ENCODE assay signal across 8 mouse cellular contexts in genomic region chr16:4587516-4588210, GRCm38 (mm10). TPM values are rescaled to one million over a fixed set of nuclear protein-coding genes. Genes with fewer than 3 reads are reported as not detected.
DNase-seq lines count a peak whose midpoint lies in the region; ATAC-seq and TF ChIP-seq lines count a peak whose summit lies in the region.

No protein-coding gene starts in this region.

- WGBS in embryonic facial prominence, embryonic 14.5 days = 56% methylated on average over 5 of the region's 5 CpGs
- 53% methylated on average over 5 of the region's 5 CpGs for WGBS in intestine, embryonic 15.5 days
- 50% methylated on average over 5 of the region's 5 CpGs for WGBS in lung, embryonic 15.5 days

- ATAC-seq in embryonic facial prominence, embryonic 14.5 days (ENCODE audit: low read depth) = no peak
- ATAC-seq in intestine, embryonic 15.5 days = no peak
- ATAC-seq in lung, embryonic 15.5 days (ENCODE audit: borderline replicate concordance, extremely low read depth, low FRiP score, low TSS enrichment) = no peak

- H3K4me2 ChIP-seq in embryonic facial prominence, embryonic 14.5 days (ENCODE audit: low read depth, low read length) = 0 out of 2 replicates have a peak overlapping the region, but pooled peaks have one; percentile 68
- H3K4me2 ChIP-seq in intestine, embryonic 15.5 days (replicated peaks) = peak overlapping the region; percentile 77
- H3K4me2 ChIP-seq in lung, embryonic 15.5 days = no peak overlapping the region

- H3K36me3 ChIP-seq in MEL (ENCODE audit: control insufficient read depth in 1 of 2, insufficient read depth in 2 of 2, low read length in 2 of 2) = peaks cover 0 to 21% of the 10 kb centered on the region in 2 experiments; a peak in 2 of 4 replicates
- H3K36me3 ChIP-seq in embryonic facial prominence, embryonic 14.5 days (ENCODE audit: control insufficient read depth, insufficient read depth, low read length) = peaks cover 14% of the 10 kb centered on the region
- H3K36me3 ChIP-seq in intestine, embryonic 15.5 days = peaks cover 9% of the 10 kb centered on the region; the same call in 1 of the 2 replicates
- peaks cover 14% of the 10 kb centered on the region; the same call in 1 of the 2 replicates for H3K36me3 ChIP-seq in lung, embryonic 15.5 days

- no peak for TF ChIP-seq CTCF in MEL (IDR thresholded peaks at IDR 0.05 in 2 of 3, conservative IDR thresholded peaks at IDR 0.05 in 1 of 3; ENCODE audit: control insufficient read depth in 1 of 3, insufficient read depth in 1 of 3, low read depth in 2 of 3, low read length in 3 of 3, poor library complexity in 1 of 3, severe bottlenecking in 1 of 3)

- peaks cover 12 to 35% of the 10 kb centered on the region in 2 experiments for H3K4me1 ChIP-seq in MEL (ENCODE audit: control insufficient read depth in 1 of 2, insufficient read depth in 2 of 2, low read length in 2 of 2)
- H3K4me1 ChIP-seq in embryonic facial prominence, embryonic 14.5 days (ENCODE audit: control insufficient read depth, insufficient read depth, low read length) = peaks cover 14% of the 10 kb centered on the region
- peaks cover 25% of the 10 kb centered on the region for H3K4me1 ChIP-seq in intestine, embryonic 15.5 days (replicated peaks)
- H3K4me1 ChIP-seq in lung, embryonic 15.5 days = peaks cover 32% of the 10 kb centered on the region

- TF ChIP-seq RAD21 in MEL (IDR thresholded peaks at IDR 0.05; ENCODE audit: low read depth, low read length) = no peak

- DNase-seq in MEL (ENCODE audit: low read depth, low spot score) = no peak
- DNase-seq in embryonic facial prominence, embryonic 14.5 days (ENCODE audit: low spot score) = no peak
- DNase-seq in urinary bladder, adult 18-20 months (ENCODE audit: low spot score in 2 of 2) = no peak
- DNase-seq in thymus, postnatal 0 days (ENCODE audit: low spot score) = no peak
- no peak for DNase-seq in layer of hippocampus, postnatal 25 days (ENCODE audit: extremely low spot score in 1 of 2, low spot score in 1 of 2)
- DNase-seq in right cerebral cortex, postnatal 14 days = no peak

- H3K9ac ChIP-seq in MEL (ENCODE audit: control insufficient read depth, low read depth, low read length, poor library complexity, severe bottlenecking) = peak overlapping the region; percentile 72; the same call in 1 of the 2 replicates
- peak overlapping the region; percentile 69 for H3K9ac ChIP-seq in embryonic facial prominence, embryonic 14.5 days (ENCODE audit: low read depth, low read length)
- H3K9ac ChIP-seq in intestine, embryonic 15.5 days = 0 out of 2 replicates have a peak overlapping the region, but pooled peaks have one; percentile 24
- no peak overlapping the region for H3K9ac ChIP-seq in lung, embryonic 15.5 days

- no peaks in the 10 kb centered on the region for H3K9me3 ChIP-seq in MEL (replicated peaks; ENCODE audit: insufficient read depth, low read length)
- no peaks in the 10 kb centered on the region for H3K9me3 ChIP-seq in embryonic facial prominence, embryonic 14.5 days (ENCODE audit: control insufficient read depth, low read length)
- no peaks in the 10 kb centered on the region for H3K9me3 ChIP-seq in intestine, embryonic 15.5 days
- H3K9me3 ChIP-seq in lung, embryonic 15.5 days = no peaks in the 10 kb centered on the region

- no peaks in the 10 kb centered on the region for H3K27me3 ChIP-seq in MEL (ENCODE audit: control insufficient read depth in 1 of 2, insufficient read depth in 2 of 2, low read length in 2 of 2)
- H3K27me3 ChIP-seq in embryonic facial prominence, embryonic 14.5 days (replicated peaks; ENCODE audit: control insufficient read depth, insufficient read depth, low read length) = no peaks in the 10 kb centered on the region
- no peaks in the 10 kb centered on the region for H3K27me3 ChIP-seq in intestine, embryonic 15.5 days (replicated peaks)
- no peaks in the 10 kb centered on the region for H3K27me3 ChIP-seq in lung, embryonic 15.5 days

- no peak for TF ChIP-seq EP300 in MEL (IDR thresholded peaks at IDR 0.05; ENCODE audit: low read depth in 1 of 2, low read length in 2 of 2)

- TF ChIP-seq POLR2A in MEL (IDR thresholded peaks at IDR 0.05; ENCODE audit: control insufficient read depth in 1 of 2, insufficient read depth in 1 of 2, low read depth in 1 of 2, low read length in 2 of 2, poor library complexity in 1 of 2) = no peak

- H3K27ac ChIP-seq in MEL (ENCODE audit: control insufficient read depth, low read depth, low read length) = no peak overlapping the region
- peak overlapping the region; percentile 93 for H3K27ac ChIP-seq in embryonic facial prominence, embryonic 14.5 days (replicated peaks; ENCODE audit: low read depth, low read length)
- H3K27ac ChIP-seq in intestine, embryonic 15.5 days = peak overlapping the region; percentile 92
- peak overlapping the region; percentile 93 for H3K27ac ChIP-seq in lung, embryonic 15.5 days

- H3K79me2 ChIP-seq in MEL (ENCODE audit: control insufficient read depth, insufficient read depth, low read length, poor library complexity) = no peaks in the 10 kb centered on the region

- H3K4me3 ChIP-seq in MEL (ENCODE audit: control insufficient read depth in 1 of 2, insufficient read depth in 1 of 2, low read depth in 2 of 2, low read length in 2 of 2) = no peak overlapping the region
- no peak overlapping the region for H3K4me3 ChIP-seq in embryonic facial prominence, embryonic 14.5 days (ENCODE audit: low read depth, low read length)
- H3K4me3 ChIP-seq in intestine, embryonic 15.5 days (replicated peaks) = no peak overlapping the region
- H3K4me3 ChIP-seq in lung, embryonic 15.5 days = no peak overlapping the region

TF ChIP-seq in MEL, 35 proteins besides CTCF, POLR2A, EP300 and RAD21 (continues in another document):
- TF ChIP-seq JUND (IDR thresholded peaks at IDR 0.05; ENCODE audit: low read depth, low read length) (no peak), UBTF (IDR thresholded peaks at IDR 0.05; ENCODE audit: borderline replicate concordance, insufficient read depth, low read depth, low read length) (no peak), POLR2AphosphoS2 (IDR thresholded peaks at IDR 0.05; ENCODE audit: low read length) (no peak), ELF1 (IDR thresholded peaks at IDR 0.05; ENCODE audit: low read depth, low read length) (no peak)

RNA-seq across cellular contexts. Expression of gene Glis2, which starts 6.8 kb away (rescaled TPM):
- 0.42 and 0.62 TPM in 2 replicates for total RNA-seq in MEL (2012; rRNA removed)
- 1 to 10 TPM in 1 of 2 experiments, not detected in 1; 5.0 TPM for polyA plus RNA-seq in MEL (2012; ENCODE audit: insufficient read depth in 1 of 2, insufficient read length in 2 of 2, low read depth in 1 of 2, low replicate concordance in 2 of 2, missing spikeins in 1 of 2)
- 34.7 and 36.3 TPM in 2 replicates for polyA plus RNA-seq in embryonic facial prominence, embryonic 14.5 days (2014; fragmentation: Nextera tagmentation; extraction: Ambion mirVana)
- 21.4 and 23.5 TPM in 2 replicates for polyA plus RNA-seq in intestine, embryonic 15.5 days (2015; fragmentation: Nextera tagmentation; extraction: Ambion mirVana)
- 18.5 and 24.0 TPM in 2 replicates for polyA plus RNA-seq in lung, embryonic 15.5 days (2015; fragmentation: Nextera tagmentation; extraction: Ambion mirVana)
- 3.6 and 5.3 TPM in 2 replicates for polyA plus RNA-seq in thymus, postnatal 0 days (2015; fragmentation: Nextera tagmentation; extraction: Ambion mirVana)
- 10 to 100 TPM; 15.4 to 16.2 TPM for total RNA-seq in layer of hippocampus, postnatal 25 days (2021)

RNA-seq across cellular contexts. Expression of gene Tfap4, which starts 28.0 kb away (rescaled TPM):
- 26.2 and 26.3 TPM in 2 replicates for total RNA-seq in MEL (2012; rRNA removed)
- polyA plus RNA-seq in MEL (2012; ENCODE audit: insufficient read depth in 1 of 2, insufficient read length in 2 of 2, low read depth in 1 of 2, low replicate concordance in 2 of 2, missing spikeins in 1 of 2) = 100 to 1,000 TPM in 1 of 2 experiments, 10 to 100 TPM in 1; 40.3 to 217 TPM
- 16.6 and 17.2 TPM in 2 replicates for polyA plus RNA-seq in embryonic facial prominence, embryonic 14.5 days (2014; fragmentation: Nextera tagmentation; extraction: Ambion mirVana)
- 27.9 and 28.8 TPM in 2 replicates for polyA plus RNA-seq in intestine, embryonic 15.5 days (2015; fragmentation: Nextera tagmentation; extraction: Ambion mirVana)
- 18.4 and 19.6 TPM in 2 replicates for polyA plus RNA-seq in lung, embryonic 15.5 days (2015; fragmentation: Nextera tagmentation; extraction: Ambion mirVana)
- 16.5 and 19.7 TPM in 2 replicates for polyA plus RNA-seq in thymus, postnatal 0 days (2015; fragmentation: Nextera tagmentation; extraction: Ambion mirVana)
- 1 to 10 TPM; 4.4 to 5.0 TPM for total RNA-seq in layer of hippocampus, postnatal 25 days (2021)

RNA-seq across cellular contexts. Expression of gene Pam16, which starts 37.1 kb away (rescaled TPM):
- total RNA-seq in MEL (2012; rRNA removed) = 115 and 121 TPM in 2 replicates
- polyA plus RNA-seq in MEL (2012; ENCODE audit: insufficient read depth in 1 of 2, insufficient read length in 2 of 2, low read depth in 1 of 2, low replicate concordance in 2 of 2, missing spikeins in 1 of 2) = 10 to 100 TPM in 1 of 2 experiments, not detected in 1; 13.6 TPM
- 90.8 and 90.9 TPM in 2 replicates for polyA plus RNA-seq in embryonic facial prominence, embryonic 14.5 days (2014; fragmentation: Nextera tagmentation; extraction: Ambion mirVana)
- 74.5 and 84.3 TPM in 2 replicates for polyA plus RNA-seq in intestine, embryonic 15.5 days (2015; fragmentation: Nextera tagmentation; extraction: Ambion mirVana)
- polyA plus RNA-seq in lung, embryonic 15.5 days (2015; fragmentation: Nextera tagmentation; extraction: Ambion mirVana) = 93.8 and 94.6 TPM in 2 replicates
- polyA plus RNA-seq in thymus, postnatal 0 days (2015; fragmentation: Nextera tagmentation; extraction: Ambion mirVana) = 147 and 155 TPM in 2 replicates
- 10 to 100 TPM; 76.3 to 82.6 TPM for total RNA-seq in layer of hippocampus, postnatal 25 days (2021)

RNA-seq across cellular contexts. Expression of gene Srl, which starts 46.0 kb away (rescaled TPM):
- 14.6 and 18.8 TPM in 2 replicates for total RNA-seq in MEL (2012; rRNA removed)
- 10 to 100 TPM in 1 of 2 experiments, not detected in 1; 15.3 TPM for polyA plus RNA-seq in MEL (2012; ENCODE audit: insufficient read depth in 1 of 2, insufficient read length in 2 of 2, low read depth in 1 of 2, low replicate concordance in 2 of 2, missing spikeins in 1 of 2)
- 89.2 and 112 TPM in 2 replicates for polyA plus RNA-seq in embryonic facial prominence, embryonic 14.5 days (2014; fragmentation: Nextera tagmentation; extraction: Ambion mirVana)
- polyA plus RNA-seq in intestine, embryonic 15.5 days (2015; fragmentation: Nextera tagmentation; extraction: Ambion mirVana) = 7.7 and 11.5 TPM in 2 replicates
- polyA plus RNA-seq in lung, embryonic 15.5 days (2015; fragmentation: Nextera tagmentation; extraction: Ambion mirVana) = 19.5 and 22.1 TPM in 2 replicates
- polyA plus RNA-seq in thymus, postnatal 0 days (2015; fragmentation: Nextera tagmentation; extraction: Ambion mirVana) = 5.6 and 6.9 TPM in 2 replicates
- 10 to 100 TPM; 13.9 to 16.7 TPM for total RNA-seq in layer of hippocampus, postnatal 25 days (2021)

RNA-seq across cellular contexts. Expression of gene Vasn, which starts 52.1 kb away (rescaled TPM):
- 0.16 and 0.19 TPM in 2 replicates for total RNA-seq in MEL (2012; rRNA removed)
- 1 to 10 TPM in 1 of 2 experiments, not detected in 1; 3.1 TPM for polyA plus RNA-seq in MEL (2012; ENCODE audit: insufficient read depth in 1 of 2, insufficient read length in 2 of 2, low read depth in 1 of 2, low replicate concordance in 2 of 2, missing spikeins in 1 of 2)
- 31.3 and 32.4 TPM in 2 replicates for polyA plus RNA-seq in embryonic facial prominence, embryonic 14.5 days (2014; fragmentation: Nextera tagmentation; extraction: Ambion mirVana)
- polyA plus RNA-seq in intestine, embryonic 15.5 days (2015; fragmentation: Nextera tagmentation; extraction: Ambion mirVana) = 14.1 and 15.1 TPM in 2 replicates
- 25.1 and 25.9 TPM in 2 replicates for polyA plus RNA-seq in lung, embryonic 15.5 days (2015; fragmentation: Nextera tagmentation; extraction: Ambion mirVana)
- 2.0 and 2.4 TPM in 2 replicates for polyA plus RNA-seq in thymus, postnatal 0 days (2015; fragmentation: Nextera tagmentation; extraction: Ambion mirVana)
- 1 to 10 TPM; 6.0 TPM for total RNA-seq in layer of hippocampus, postnatal 25 days (2021)
